Mouse (Mus musculus) splenic B cell, adult 2 months (primary cell): ENCODE results near the gene Sytl5.

Experiments
- DNase-seq: peaks from one replicate; pipeline ENCODE4 v3.0.0-alpha.2; 2011; ENCODE audit warnings: low read depth, low spot score
- H3K27me3 ChIP-seq: 2 replicates; pipeline ENCODE4 v1.6.1; 2012; ENCODE audit warnings: mild to moderate bottlenecking, low read length, moderate library complexity, mixed read lengths; ENCODE audit not compliant: control insufficient read depth, poor library complexity, insufficient read depth, severe bottlenecking
- H3K36me3 ChIP-seq: 2 replicates; pipeline ENCODE4 v1.6.1; 2012; ENCODE audit warnings: mild to moderate bottlenecking, low read length, moderate library complexity, mixed read lengths; ENCODE audit not compliant: control insufficient read depth, poor library complexity, insufficient read depth, severe bottlenecking

Gene Sytl5

DNA sequence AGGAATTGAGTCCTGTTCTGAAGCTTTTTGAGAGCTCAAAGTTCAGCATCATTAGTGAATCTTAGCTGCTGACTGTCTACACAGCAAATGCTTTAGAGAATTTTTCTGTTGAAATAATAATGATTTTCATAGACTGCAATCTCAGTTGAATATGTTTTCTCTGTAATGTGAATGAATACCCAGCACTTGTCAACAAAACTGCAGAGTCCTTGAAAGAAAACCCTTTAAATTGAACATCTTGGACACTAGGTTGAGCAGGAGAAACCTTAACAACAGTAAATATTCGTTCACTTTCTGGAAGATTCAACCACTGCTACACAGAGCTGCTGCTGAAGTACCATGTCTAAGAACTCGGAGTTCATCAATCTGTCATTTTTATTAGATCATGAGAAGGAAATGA is at the start of gene Sytl5:
TSS of gene Sytl5 (plus strand) at position 301 of the 400 bp plus-strand sequence.
- H3K36me3 ChIP-seq: no peaks in the 10 kb centered on the region
- H3K27me3 ChIP-seq: no peaks in the 10 kb centered on the region
- no peak for DNase-seq

GRCm38 (mm10) chrX:9846628-9847027 is 38.8 kb upstream of the Sytl5 start, which contains the start of gene Hypm:
Gene Hypm (plus strand): TSS chrX:9846928.
- Histone ChIP-seq H3K36me3 (no peaks in the 10 kb centered on the region), H3K27me3 (no peaks in the 10 kb centered on the region)
- no peak for DNase-seq

DNA sequence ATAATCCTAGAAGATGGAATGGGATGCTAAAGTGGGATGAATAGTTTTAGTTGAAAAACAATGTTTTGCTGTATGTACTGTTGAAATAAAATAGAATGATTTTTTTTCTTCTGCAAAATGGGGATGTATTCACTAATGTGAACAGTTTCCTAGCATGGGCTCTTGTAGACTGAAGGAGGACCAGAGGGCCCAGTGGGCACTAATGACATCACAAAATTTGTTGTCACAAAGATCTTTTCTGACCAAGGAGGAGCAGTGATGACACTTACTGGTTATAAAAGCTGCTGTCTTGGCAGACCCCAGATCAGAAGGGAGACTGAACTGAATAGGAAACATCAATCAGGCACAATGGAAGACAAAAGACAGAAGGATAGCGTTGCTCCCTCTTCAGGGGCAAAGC is 36.0 kb upstream of the Sytl5 start, which contains the start of gene H2al3:
TSS of gene H2al3 (plus strand) at position 301 of the 400 bp plus-strand sequence.
- DNase-seq: no peak
- no peaks in the 10 kb centered on the region for H3K27me3 ChIP-seq
- no peaks in the 10 kb centered on the region for H3K36me3 ChIP-seq

- H3K27me3 ChIP-seq: no peaks in the 10 kb centered on the region
Observed at GRCm38 (mm10) chrX:9861859-9862258, 23.6 kb upstream of the Sytl5 start.

GRCm38 (mm10) chrX:9875519-9875918 is 9.9 kb upstream of the Sytl5 start:
- no peaks in the 10 kb centered on the region for H3K36me3 ChIP-seq
- no peak for DNase-seq
- no peaks in the 10 kb centered on the region for H3K27me3 ChIP-seq

More at GRCm38 (mm10) chrX:9861859-9862258, 23.6 kb upstream of the Sytl5 start:
- DNase-seq: no peak
- H3K36me3 ChIP-seq: no peaks in the 10 kb centered on the region

- H3K27me3 ChIP-seq: no peaks in the 10 kb centered on the region
- H3K36me3 ChIP-seq: no peaks in the 10 kb centered on the region
- DNase-seq: no peak
Observed at GRCm38 (mm10) chrX:9909572-9909971, 24.1 kb downstream of the Sytl5 start.

GRCm38 (mm10) chrX:9933839-9934238 is 48.4 kb downstream of the Sytl5 start:
- H3K36me3 ChIP-seq: no peaks in the 10 kb centered on the region
- no peak for DNase-seq
- H3K27me3 ChIP-seq: no peaks in the 10 kb centered on the region

DNA sequence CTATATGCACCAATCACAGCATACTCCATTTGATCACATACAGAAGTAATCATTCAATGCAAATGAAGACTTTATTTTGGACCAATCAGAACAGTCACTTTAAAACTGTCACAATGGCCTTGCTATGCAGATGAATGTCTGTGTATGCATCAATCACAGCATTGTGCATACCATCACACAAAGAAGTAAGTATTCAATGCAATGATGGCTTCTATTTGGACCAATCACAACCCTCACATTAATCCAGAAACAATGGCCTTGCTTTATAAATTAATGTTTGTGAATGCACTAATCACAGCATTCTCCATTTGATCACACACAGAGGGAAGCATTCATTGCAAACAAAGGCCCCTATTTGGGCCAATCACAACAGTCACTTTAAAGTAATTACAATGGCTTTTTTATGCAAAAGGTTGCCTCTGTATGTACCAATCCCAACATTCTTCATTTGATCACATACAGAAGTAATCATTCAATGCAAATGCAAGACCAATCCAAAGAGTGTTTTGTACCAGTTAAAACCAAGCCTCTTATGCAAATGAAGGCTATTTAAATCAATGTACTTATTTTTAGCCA is 98.8 kb downstream of the Sytl5 start:
- no peak for DNase-seq

DNA sequence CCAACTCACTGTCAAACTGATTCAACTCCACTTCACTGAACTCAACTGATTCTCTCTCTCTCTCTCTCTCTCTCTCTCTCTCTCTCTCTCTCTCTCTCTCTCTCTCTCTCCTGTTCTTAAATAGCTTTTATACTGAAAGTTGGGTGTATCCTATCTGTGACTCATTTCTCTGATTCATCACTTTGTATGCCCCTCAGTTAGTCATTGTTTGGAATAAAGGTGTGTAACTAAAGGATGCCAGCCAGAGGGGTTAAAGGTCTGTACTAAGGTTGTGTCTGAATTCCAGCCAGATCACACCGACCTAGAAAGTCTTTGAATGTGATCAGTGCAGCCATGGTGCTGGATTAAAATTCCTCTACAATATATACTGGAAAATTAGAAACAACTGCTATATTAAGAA is 115.3 kb downstream of the Sytl5 start:
- Histone ChIP-seq H3K27me3 (no peaks in the 10 kb centered on the region), H3K36me3 (no peaks in the 10 kb centered on the region)
- no peak for DNase-seq

More for the DNA sequence above, 98.8 kb downstream of the Sytl5 start:
- no peaks in the 10 kb centered on the region for H3K36me3 ChIP-seq
- no peaks in the 10 kb centered on the region for H3K27me3 ChIP-seq

DNA sequence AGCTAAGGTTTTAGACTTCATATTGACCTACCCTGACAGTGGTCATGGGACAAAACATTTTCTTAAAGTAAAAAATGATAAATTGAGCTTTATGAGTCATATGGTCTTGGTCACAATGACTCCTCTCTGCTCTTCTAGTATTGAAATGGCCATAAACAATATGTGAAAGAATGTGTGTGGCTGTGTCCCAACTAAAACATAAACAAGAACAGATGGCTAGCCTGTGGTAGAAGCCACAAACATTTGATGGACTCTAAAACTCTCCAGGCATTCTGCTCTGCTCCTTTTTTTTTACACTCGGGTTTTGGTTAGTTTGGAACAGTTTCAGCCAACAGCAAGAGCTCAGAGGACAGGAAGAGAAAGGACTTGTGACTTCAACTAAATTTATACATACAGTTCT is 120.5 kb downstream of the Sytl5 start:
- Histone ChIP-seq H3K36me3 (no peaks in the 10 kb centered on the region), H3K27me3 (no peaks in the 10 kb centered on the region)
- DNase-seq: no peak

- H3K27me3 ChIP-seq: no peaks in the 10 kb centered on the region
- no peak for DNase-seq
- H3K36me3 ChIP-seq: no peaks in the 10 kb centered on the region
Observed at GRCm38 (mm10) chrX:10007675-10008270, 122.4 kb downstream of the Sytl5 start.

GRCm38 (mm10) chrX:10010202-10010601 is 124.8 kb downstream of the Sytl5 start:
- Histone ChIP-seq H3K27me3 (no peaks in the 10 kb centered on the region), H3K36me3 (no peaks in the 10 kb centered on the region)
- no peak for DNase-seq

DNA sequence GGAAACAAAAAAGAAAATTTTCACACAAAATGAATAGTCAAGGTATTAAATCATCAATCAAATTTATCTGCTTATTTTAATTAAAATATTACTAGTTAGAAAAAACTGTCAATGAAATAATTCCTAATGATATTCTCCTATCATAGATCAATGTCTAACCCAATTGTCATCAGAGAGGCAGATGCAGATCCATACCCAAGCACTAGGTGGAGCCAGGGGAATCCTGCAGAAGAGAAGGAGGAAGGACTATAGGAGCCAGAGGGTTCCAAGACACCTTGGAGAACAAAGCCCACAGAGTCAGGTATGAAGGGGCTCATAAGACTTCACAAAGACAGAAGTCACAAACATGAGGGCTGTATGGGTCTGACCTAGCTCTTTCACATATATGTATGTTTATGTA is 149.2 kb downstream of the Sytl5 start:
- Histone ChIP-seq H3K36me3 (no peaks in the 10 kb centered on the region), H3K27me3 (no peaks in the 10 kb centered on the region)
- no peak for DNase-seq
